22 mouse cellular contexts compared by ENCODE assay signal in genomic region chr6:148789010-148789673, GRCm38 (mm10). TPM values are rescaled to one million over a fixed set of nuclear protein-coding genes. Genes with fewer than 3 reads are reported as not detected.
A peak's percentile ranks its signal among the peaks of the same experiment; 100 is the strongest.
DNase-seq lines count a peak whose midpoint lies in the region; ATAC-seq and TF ChIP-seq lines count a peak whose summit lies in the region.
"Had no signal": no experiment of that assay in that cellular context is flagged by ENCODE, and none has a peak within 500 bp of the region (broad histone marks: within the 10 kb centered on the region; RNA-seq: fewer than 3 reads in every experiment).

No protein-coding gene starts in this region.

- no peak for TF ChIP-seq CTCF in forebrain, postnatal 0 days (IDR thresholded peaks at IDR 0.05; ENCODE audit: low read depth)

- peaks cover 53% of the 10 kb centered on the region for H3K36me3 ChIP-seq in forebrain, postnatal 0 days (ENCODE audit: insufficient read depth)
- H3K36me3 ChIP-seq in forebrain, embryonic 10.5 days (replicated peaks): peaks cover 75% of the 10 kb centered on the region
- H3K36me3 ChIP-seq in heart, embryonic 15.5 days: peaks cover 31% of the 10 kb centered on the region
- peaks cover 67% of the 10 kb centered on the region for H3K36me3 ChIP-seq in heart, embryonic 10.5 days

- ATAC-seq in forebrain, postnatal 0 days: peak; percentile 43; the same call in 1 of the 2 replicates
- ATAC-seq in heart, embryonic 15.5 days (replicated peaks; ENCODE audit: insufficient number of reproducible peaks, insufficient read depth, low FRiP score, low read depth): peak; percentile 62
- ATAC-seq: forebrain, embryonic 15.5 days; midbrain, embryonic 16.5 days had no signal

- H3K4me2 ChIP-seq in forebrain, postnatal 0 days (ENCODE audit: low read depth): no peak overlapping the region
- no peak overlapping the region for H3K4me2 ChIP-seq in heart, embryonic 15.5 days
- H3K4me2 ChIP-seq: forebrain, embryonic 15.5 days; kidney, embryonic 15.5 days; limb, embryonic 13.5 days; liver, embryonic 15.5 days had no signal

- H3K9me3 ChIP-seq in forebrain, postnatal 0 days (ENCODE audit: low read length): no peaks in the 10 kb centered on the region
- H3K9me3 ChIP-seq in forebrain, embryonic 10.5 days: no peaks in the 10 kb centered on the region
- H3K9me3 ChIP-seq in heart, embryonic 15.5 days (replicated peaks): no peaks in the 10 kb centered on the region
- H3K9me3 ChIP-seq in heart, embryonic 10.5 days: no peaks in the 10 kb centered on the region
- H3K9me3 ChIP-seq: forebrain, embryonic 15.5 days; kidney, embryonic 15.5 days; limb, embryonic 13.5 days; liver, embryonic 15.5 days; megakaryocyte, embryonic 14.5 days had no signal

- no peaks in the 10 kb centered on the region for H3K27me3 ChIP-seq in forebrain, postnatal 0 days (ENCODE audit: insufficient read depth, low read length)
- no peaks in the 10 kb centered on the region for H3K27me3 ChIP-seq in forebrain, embryonic 10.5 days (ENCODE audit: poor library complexity, severe bottlenecking)
- no peaks in the 10 kb centered on the region for H3K27me3 ChIP-seq in heart, embryonic 15.5 days
- H3K27me3 ChIP-seq in heart, embryonic 10.5 days (ENCODE audit: insufficient read depth, poor library complexity, severe bottlenecking): no peaks in the 10 kb centered on the region
- H3K27me3 ChIP-seq: forebrain, embryonic 15.5 days; kidney, embryonic 15.5 days; limb, embryonic 13.5 days; liver, embryonic 15.5 days; megakaryocyte, embryonic 14.5 days had no signal

- no peak overlapping the region for H3K4me3 ChIP-seq in forebrain, postnatal 0 days (ENCODE audit: low read depth, low read length)
- no peak overlapping the region for H3K4me3 ChIP-seq in forebrain, embryonic 10.5 days
- no peak overlapping the region for H3K4me3 ChIP-seq in heart, embryonic 15.5 days
- no peak overlapping the region for H3K4me3 ChIP-seq in heart, embryonic 10.5 days
- H3K4me3 ChIP-seq: forebrain, embryonic 15.5 days; kidney, embryonic 15.5 days; layer of hippocampus, adult 2 months; limb, embryonic 13.5 days; liver, embryonic 15.5 days; megakaryocyte, embryonic 14.5 days had no signal

- intact Hi-C loops in left cerebral cortex, postnatal 14 days (cut with DNase I): no loop called here

- no peak overlapping the region for H3K9ac ChIP-seq in forebrain, postnatal 0 days
- no peak overlapping the region for H3K9ac ChIP-seq in heart, embryonic 15.5 days
- H3K9ac ChIP-seq: forebrain, embryonic 15.5 days; kidney, embryonic 15.5 days; limb, embryonic 13.5 days; liver, embryonic 15.5 days had no signal

- DNase-seq in forebrain, postnatal 0 days: peak; percentile 36
- no peak for DNase-seq in forebrain, embryonic 10.5 days (ENCODE audit: extremely low spot score, low spot score)
- no peak for DNase-seq in heart, embryonic 10.5 days (ENCODE audit: low spot score)
- peak; percentile 22 to 29 for DNase-seq in left cerebral cortex, postnatal 14 days (ENCODE audit: low spot score in 2 of 2)
- DNase-seq in left cerebral cortex, adult 8-10 months (ENCODE audit: low spot score in 2 of 2): no peak
- peak; percentile 7 for DNase-seq in skeletal muscle tissue, adult 2 months (ENCODE audit: low read depth, low spot score)
- DNase-seq: adrenal gland, adult 2 months; cerebellum, adult 11 months; cerebellum, postnatal 25 days; gastrocnemius, postnatal 25 days; lung, postnatal 10 days; right cerebral cortex, postnatal 25 days; thymus, postnatal 14 days had no signal

- no peak overlapping the region for H3K27ac ChIP-seq in forebrain, postnatal 0 days (ENCODE audit: low read depth, low read length)
- no peak overlapping the region for H3K27ac ChIP-seq in forebrain, embryonic 10.5 days
- peak overlapping the region; percentile 47; the same call in 1 of the 2 replicates for H3K27ac ChIP-seq in heart, embryonic 15.5 days
- H3K27ac ChIP-seq in heart, embryonic 10.5 days: no peak overlapping the region
- H3K27ac ChIP-seq: forebrain, embryonic 15.5 days; kidney, embryonic 15.5 days; layer of hippocampus, adult 2 months; limb, embryonic 13.5 days; liver, embryonic 15.5 days; stomach, postnatal 0 days had no signal

- no peaks in the 10 kb centered on the region for H3K4me1 ChIP-seq in forebrain, postnatal 0 days (ENCODE audit: insufficient read depth)
- H3K4me1 ChIP-seq in forebrain, embryonic 10.5 days: no peaks in the 10 kb centered on the region
- peaks cover 5% of the 10 kb centered on the region; the same call in 1 of the 2 replicates for H3K4me1 ChIP-seq in heart, embryonic 15.5 days (replicated peaks)
- H3K4me1 ChIP-seq in heart, embryonic 10.5 days: no peaks in the 10 kb centered on the region; the same call in 1 of the 2 replicates
- H3K4me1 ChIP-seq: forebrain, embryonic 15.5 days; kidney, embryonic 15.5 days; limb, embryonic 13.5 days; liver, embryonic 15.5 days; megakaryocyte, embryonic 14.5 days had no signal

- WGBS in forebrain, postnatal 0 days: 50% methylated on average over 9 of the region's 9 CpGs
- WGBS in forebrain, embryonic 10.5 days: 95% methylated on average over 9 of the region's 9 CpGs
- 53% methylated on average over 9 of the region's 9 CpGs for WGBS in heart, embryonic 15.5 days
- WGBS in heart, embryonic 10.5 days: 78% methylated on average over 9 of the region's 9 CpGs

RNA-seq across cellular contexts. Expression of gene Ipo8, which starts 42.1 kb away (rescaled TPM):
- total RNA-seq in forebrain, postnatal 0 days (2014; rRNA removed): 26.5 and 32.0 TPM in 2 replicates
- polyA plus RNA-seq in forebrain, postnatal 0 days (2015; fragmentation: Nextera tagmentation; extraction: Ambion mirVana): 7.6 and 13.5 TPM in 2 replicates
- 34.4 and 35.7 TPM in 2 replicates for polyA plus RNA-seq in forebrain, embryonic 10.5 days (2016; fragmentation: Nextera tagmentation; extraction: Ambion mirVana)
- 16.9 and 17.1 TPM in 2 replicates for polyA plus RNA-seq in heart, embryonic 15.5 days (2015; fragmentation: Nextera tagmentation; extraction: Ambion mirVana)
- polyA plus RNA-seq in heart, embryonic 10.5 days (2016; fragmentation: Nextera tagmentation; extraction: Ambion mirVana): 20.5 and 20.7 TPM in 2 replicates
- 10 to 100 TPM; 30.6 to 32.1 TPM for total RNA-seq in left cerebral cortex, postnatal 14 days (2021)
- 10 to 100 TPM; 40.8 to 46.9 (median 44.0) TPM for total RNA-seq in left cerebral cortex, adult 8-10 months (2022)

Comparison
In these comparisons a context has a peak if more than half of its experiments do, and no peak if none do; other contexts are left out.
1. DNase-seq: peak in forebrain, postnatal 0 days (single experiment), left cerebral cortex, postnatal 14 days (2 of 2) and skeletal muscle tissue, adult 2 months (single experiment); none in forebrain, embryonic 10.5 days (single experiment), heart, embryonic 10.5 days (single experiment) and left cerebral cortex, adult 8-10 months (0 of 2).